Mouse (Mus musculus) layer of hippocampus, postnatal 10 days (tissue): ENCODE results near the gene Tbcel. TPM values are rescaled to one million over a fixed set of nuclear protein-coding genes. Genes with fewer than 3 reads are reported as not detected.

Source experiments
- DNase-seq, 2 experiments: peaks; one replicate each; pipeline ENCODE4 v3.0.0; 2021; ENCODE audit warnings: low spot score in 2 of 2
- total RNA-seq, 2 experiments: library from RNA; stranded (reverse); gene quantifications; 2 replicates each; pipeline ENCODE4 v1.2.3; 2021

Gene Tbcel
- total RNA-seq, 2 experiments from 2014 or later, result 44.4 to 49.5 TPM

DNA sequence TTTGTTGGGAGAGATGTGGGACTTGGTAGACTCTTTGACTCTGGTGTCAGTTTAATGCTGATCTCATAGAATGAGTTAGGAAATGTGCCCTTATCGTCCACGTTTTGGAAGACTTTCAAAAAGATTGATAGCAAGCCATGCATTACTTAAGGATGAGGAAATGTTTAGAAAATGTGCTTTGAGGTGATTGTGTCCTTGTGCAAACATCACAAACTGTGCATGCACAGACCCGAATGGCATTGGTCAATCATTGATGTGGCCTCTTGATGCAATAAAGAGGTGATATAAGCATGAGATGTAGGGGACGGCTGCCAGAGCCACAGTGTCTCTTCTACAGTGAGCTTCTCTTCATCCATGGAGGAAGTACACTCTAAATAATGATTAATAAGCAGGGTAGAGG lies 20.7 kb downstream of the Tbcel start:
- no peak for DNase-seq

DNA sequence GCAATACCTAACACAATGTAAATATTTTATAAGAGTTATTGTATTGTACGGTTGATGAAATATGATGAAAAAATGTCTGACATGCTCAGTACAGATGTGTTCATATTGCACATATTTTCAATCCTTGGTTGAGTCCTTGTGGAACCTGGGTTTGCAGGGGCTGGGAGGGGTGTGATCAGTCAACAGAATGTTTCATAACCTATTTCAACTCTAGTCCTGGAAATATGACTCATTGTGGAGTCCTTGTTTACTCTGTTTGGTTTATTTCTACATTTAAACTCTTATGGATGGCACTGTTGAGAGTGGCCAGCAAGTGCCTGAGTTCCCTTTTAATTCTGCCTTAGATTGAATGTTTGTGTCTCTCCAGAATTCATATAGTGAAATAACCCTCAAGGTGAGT lies 22.9 kb downstream of the Tbcel start:
- no peak for DNase-seq

DNA sequence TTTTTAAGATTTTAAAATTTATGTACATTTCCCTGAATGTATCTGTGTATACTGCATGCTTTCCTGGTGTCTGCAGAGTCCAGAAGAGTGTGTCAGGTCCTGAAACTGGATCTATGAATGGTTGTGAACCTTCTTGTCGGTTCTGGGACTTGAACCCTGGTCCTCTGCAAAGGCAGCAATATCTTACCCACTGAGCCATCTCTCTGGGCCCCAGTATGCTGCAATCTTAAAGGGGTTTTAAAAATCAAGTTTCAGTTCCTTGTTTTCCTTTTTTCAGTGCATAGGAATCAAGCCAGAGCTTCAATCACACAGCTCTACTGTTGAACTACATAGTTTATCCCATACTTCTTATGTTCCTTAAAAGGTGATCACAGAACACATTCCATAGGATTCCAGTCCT lies 24.7 kb downstream of the Tbcel start:
- DNase-seq, result no peak

DNA sequence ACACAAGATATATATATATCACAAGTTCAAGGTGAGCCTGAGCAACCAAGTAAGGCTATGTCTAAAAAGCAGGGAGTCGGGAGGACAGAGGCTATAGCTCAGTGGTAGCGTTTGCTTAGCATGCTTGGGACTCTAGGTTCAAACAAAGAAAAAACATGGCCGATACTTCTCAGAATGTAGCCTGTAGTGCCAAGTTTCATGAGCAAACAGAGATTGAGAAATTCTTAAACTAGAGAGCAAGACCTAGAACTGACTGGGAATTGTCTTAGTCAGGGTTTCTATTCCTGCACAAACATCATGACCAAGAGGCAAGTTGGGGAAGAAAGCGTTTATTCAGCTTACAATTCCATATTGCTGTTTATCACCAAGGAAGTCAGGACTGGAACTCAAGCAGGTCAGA lies 31.4 kb downstream of the Tbcel start:
- DNase-seq, result no peak

DNA sequence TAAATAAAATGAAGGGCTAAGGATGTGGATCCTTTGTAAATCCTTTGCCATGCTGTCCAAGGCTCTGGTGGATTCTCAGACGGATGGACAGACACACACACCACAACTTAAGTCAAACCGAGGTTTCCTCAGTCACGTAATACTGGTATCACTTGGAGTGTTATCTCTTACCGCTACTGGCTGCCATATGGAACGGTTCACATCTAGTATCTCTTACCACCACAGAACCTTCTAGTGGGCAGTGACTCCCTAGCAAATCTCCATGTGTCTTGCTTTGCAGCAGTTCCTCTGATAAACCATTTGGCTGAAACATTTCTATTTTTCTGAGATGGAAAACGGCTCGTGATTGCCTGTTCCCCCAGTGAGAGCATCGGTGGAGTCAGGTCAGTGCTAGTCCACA lies 33.4 kb downstream of the Tbcel start:
- DNase-seq, result no peak

DNA sequence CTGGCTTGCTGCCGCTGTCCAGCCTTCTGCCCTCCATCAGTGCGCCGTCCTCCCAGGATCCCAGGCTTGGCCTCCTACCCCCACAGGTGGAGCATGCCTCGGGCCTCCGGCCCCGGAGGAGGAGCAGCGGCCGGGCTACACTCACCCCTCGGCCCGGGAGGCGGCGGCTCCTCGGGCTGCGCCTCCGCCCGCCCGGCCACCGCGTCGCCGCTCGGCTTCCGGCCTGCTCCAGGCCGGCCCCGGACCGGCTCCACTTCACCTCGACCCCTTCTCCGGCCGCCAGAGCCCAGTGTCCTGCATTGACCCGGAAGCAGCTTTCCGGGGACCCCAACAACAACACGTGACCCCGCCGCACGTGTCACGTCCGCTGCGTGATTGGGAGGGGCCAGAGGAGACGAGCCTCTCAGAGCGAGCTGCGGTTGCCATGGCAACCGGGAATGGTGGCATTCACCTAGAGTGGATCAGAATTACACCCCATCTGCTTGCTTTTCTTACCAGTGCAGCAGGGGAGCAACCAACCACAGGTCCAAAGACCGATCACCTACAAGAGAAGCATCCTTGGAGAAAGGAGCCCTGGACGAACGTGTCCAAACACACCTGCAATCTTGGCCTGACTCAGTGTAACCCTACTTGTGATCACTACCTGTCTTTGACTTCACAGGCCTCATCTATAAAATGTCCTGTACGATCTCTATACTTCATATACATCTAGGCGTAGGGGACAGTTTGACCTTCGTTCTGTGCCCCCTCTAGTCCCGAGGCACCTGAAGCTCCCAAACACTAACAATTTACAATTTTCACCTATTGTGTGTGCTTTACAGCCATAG lies 35.5 kb downstream of the Tbcel start:
- peak; percentile 90 to 91 for DNase-seq

DNA sequence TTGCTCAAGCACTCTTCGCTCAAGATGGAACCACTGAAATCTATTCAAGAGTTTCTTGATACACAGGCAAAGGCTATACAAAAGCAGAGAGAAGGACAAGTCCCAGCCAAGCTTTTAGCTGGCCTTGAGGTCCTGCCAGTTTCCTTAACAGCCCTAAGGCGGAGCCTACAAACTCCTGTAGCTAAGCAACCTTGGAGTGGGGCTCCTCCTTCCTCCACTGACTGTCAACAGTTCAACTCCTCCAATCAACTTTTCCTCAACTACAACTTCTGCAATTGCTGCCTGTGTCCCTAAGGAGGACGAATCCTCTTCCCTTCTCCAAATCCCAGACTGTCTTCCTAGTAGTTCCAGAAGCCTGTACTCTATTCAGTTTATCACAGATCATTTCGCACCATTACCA lies 36.4 kb downstream of the Tbcel start:
- peak in 1 of 2 experiments; percentile 43 for DNase-seq

DNA sequence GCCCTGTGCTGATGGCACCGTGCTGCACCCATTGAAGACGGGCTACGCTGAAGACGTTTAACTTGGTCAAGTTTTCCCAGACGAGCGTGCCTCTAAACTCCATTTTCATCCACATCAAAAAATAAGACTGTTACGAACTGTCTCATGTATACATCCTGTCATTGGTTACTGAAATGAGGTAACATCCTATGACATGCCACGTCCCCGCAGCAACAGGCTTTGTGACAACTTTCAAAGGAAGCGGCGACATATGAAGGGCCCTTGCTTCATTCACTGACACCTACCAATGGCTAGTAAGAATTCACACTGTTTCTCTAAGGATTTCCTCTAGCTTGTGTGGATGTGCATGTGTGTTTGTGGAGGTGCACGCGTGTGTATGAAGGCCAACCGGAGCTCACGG lies 38.3 kb downstream of the Tbcel start:
- no peak for DNase-seq

DNA sequence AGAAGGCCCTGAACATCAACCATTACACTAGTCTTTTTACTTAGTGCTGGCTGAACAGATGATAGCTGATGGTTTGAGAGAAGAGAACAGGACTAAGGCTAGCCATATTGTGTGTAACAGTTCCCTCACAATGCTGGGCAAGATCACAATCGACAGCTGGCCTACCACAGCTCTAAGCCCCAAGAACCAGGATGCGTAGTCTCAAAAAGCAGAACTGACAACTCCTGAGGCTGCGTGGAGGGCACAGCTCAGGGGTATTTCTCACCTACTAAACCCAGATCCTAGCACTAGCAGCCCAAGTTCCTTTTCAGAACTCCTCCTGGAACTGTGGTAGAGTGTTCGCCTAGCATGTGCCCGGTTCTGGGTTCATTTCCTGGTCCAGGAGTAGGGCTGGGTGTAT lies 39.2 kb downstream of the Tbcel start:
- DNase-seq, result no peak

DNA sequence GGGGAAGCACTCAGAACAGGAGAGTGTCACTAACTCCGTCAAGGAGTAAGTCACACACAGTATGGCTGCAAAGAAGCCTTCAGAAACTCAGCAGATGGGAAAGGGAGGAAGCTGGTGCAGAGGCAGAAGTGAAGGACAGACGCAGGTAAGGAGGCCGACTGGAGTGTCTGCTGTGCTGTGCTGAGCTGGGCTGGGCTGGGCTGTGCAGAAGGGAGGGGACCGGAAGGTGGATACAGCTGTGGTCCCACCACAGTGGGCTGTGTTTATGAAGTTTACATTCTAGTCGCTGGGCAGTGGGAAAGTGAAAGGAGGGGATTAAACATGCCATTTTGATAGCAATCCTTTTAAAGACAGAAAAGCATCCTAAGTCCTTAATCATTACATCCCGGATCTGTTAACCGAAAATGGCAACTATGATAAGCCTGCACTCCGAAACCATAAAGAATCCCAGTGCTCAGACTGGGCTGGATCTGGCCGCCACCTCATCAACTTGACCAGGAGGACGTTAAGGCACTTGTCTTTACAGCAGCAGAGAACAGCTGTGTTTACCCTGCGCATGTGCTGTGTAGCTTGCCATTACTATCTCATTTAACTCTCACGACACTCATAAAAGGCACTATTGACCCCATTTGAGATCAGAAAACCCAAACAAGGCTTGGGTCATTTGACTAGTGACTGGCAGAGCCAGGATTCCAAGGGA lies 40.3 kb downstream of the Tbcel start:
- DNase-seq, result no peak

DNA sequence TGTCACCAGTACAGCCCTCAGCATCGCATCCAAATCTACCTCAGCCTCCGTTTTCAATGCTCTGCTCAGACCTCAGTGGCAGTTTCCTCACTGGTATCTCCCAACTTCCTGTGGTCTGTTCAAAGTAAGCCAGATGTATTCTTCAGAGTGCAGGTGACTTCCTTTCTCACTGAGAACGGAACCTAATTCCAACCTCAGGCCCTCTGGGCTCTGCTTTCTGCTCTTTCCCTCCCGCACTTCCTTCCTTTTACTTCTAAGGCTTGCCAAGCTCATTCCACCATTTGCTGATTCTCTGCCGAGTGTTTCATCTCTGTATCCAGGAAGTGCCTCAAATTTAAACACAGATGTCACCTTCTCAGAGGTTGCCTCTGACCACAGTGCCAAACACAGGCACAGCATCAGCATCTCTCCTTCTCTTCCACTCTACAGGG lies 41.9 kb downstream of the Tbcel start:
- no peak for DNase-seq

DNA sequence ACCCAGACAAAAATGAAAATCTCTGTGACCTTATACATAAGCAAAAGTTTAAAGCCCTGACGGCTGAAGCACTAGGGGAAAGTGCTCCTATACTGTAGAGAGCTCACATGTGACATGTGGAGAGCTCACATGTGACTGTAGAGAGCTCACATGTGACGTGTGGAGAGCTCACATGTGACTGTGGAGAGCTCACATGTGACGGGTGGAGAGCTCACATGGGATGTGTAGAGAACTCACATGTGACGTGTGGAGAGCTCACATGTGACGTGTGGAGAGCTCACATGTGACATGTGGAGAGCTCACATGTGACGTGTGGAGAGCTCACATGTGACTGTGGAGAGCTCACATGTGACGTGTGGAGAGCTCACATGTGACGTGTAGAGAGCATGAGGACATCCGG lies 43.4 kb downstream of the Tbcel start:
- DNase-seq, result no peak

DNA sequence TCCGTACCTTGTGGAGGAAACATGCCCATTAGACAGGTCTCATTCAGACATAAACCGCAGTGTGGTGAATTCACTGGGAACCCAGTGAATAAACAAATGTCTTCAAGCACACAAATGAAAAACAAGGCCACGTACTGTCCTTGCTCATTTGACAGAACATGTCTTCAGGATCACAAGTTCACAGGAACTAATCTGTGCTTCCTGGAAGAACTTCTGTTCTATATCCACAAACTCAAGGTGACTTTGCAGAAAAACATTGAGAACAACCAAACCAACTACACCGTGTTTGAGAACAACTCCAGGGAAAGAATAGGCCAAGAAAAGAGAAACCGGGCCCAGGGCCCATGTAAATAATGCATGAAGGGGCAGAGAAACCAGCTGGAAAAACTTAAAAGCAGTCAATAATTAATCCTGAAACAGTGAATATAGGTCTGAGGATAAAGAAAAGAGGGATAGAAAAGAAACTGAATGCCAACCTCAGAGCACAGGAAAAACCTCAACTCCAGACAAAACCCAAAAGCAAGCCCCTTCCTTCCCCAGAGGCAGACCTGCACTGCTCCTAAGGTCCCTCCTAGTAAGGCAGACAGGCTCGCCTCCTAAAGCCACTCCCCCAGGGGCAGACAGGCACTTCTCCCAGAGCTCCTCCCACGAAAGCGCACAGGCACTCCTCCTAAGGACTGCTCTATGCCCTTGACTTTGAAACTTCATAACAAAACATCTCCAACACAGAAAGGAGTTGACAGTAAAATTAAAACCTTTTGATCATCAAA lies 44.2 kb downstream of the Tbcel start:
- DNase-seq, result no peak

DNA sequence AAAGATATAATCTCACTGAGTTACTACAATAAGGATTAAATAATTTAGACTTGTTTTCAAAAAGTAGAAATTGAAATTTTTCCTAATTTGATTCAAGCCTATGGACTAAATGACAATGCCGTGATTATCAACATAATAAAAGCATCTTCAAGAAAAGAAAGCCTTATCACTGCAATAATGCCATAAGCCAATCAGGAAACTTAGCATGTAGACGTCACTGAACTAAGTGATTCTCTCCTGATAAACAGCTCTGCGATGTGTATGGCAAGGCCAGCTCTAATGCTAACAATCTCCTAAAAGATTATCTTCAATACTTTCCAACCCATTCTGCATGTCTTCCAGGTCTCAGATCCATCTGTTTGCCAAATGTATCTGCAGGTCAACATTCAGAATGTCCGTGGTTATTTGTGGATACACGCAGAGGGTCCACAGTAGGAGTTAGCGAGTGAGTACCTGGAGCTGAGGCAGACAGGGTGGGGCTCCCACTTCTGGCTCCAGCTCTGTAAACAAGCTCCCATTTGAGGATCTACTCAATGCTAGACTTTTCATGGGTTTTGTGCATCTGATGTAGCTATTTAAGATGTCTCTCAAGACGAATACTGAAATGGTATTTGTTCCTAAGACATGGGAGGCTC lies 44.9 kb downstream of the Tbcel start:
- DNase-seq, result no peak

DNA sequence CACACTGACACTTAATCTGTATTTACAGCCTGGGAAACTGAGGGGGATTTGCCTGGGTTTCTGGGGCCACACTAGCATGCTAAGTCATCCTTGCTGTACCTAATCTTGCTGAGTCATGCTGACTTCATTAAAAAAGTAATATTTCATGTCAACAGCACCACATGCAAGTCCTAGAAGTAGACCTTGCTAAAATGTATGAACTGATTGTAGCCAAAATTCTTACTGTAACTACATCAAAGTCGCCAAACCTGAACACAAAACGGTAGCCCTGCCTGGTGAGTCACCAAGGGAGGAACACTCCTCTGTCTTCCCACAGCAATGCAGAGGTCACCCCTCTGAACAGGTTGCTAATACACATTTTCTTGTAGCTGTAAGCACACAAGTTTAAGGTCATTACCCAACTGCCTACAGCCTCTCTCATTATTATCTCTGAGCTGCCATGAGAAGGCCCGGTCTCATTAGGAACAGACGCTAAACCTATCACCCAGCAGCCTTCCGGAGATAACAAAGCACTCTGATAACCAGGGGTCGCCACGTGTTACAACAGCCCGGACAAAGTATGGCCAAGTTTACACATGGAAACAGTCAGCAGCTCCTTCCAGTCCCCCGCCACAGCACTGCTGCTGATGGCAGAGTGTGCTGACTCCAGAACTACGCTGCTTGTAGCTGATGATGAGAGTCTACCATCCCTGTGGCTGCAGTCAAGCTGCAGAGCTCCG lies 46.1 kb downstream of the Tbcel start:
- DNase-seq, result no peak

DNA sequence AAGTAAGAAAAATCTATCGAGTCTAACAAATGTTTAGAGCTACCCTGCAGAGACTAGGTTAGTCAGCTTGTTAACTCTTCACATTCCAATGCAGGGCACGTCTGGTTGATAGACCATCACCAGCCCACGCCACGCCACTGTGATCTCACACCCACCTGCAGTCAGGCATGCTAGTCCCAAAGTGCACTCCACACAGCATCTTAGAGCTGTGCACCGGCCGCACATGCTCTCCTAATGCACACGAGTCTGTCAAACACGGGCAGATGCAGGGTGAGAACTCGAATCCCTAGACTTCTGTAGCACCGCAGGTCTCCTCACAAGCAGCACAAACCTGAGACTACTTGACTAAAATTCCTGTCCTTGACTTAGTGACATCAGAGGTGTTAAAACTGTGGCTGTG lies 47.3 kb downstream of the Tbcel start:
- no peak for DNase-seq

DNA sequence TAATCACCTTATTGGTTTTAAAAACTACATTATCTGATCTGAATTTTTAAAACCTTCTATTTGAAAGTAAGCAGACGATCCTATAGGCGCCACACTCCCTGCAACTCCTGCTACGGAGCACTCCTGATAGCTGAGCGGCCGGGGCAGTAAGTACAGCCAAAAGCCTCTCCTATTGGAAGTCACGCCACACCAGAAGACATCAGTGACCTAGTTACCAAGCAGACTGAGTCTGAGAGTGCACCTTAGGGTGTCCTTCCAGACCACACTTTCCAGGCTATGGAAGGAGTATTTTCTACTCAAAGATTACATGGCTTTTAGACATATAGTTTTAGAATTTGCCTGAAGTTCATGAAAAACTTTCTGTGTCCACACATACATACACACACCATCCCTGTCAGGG lies 47.9 kb downstream of the Tbcel start:
- no peak for DNase-seq

DNA sequence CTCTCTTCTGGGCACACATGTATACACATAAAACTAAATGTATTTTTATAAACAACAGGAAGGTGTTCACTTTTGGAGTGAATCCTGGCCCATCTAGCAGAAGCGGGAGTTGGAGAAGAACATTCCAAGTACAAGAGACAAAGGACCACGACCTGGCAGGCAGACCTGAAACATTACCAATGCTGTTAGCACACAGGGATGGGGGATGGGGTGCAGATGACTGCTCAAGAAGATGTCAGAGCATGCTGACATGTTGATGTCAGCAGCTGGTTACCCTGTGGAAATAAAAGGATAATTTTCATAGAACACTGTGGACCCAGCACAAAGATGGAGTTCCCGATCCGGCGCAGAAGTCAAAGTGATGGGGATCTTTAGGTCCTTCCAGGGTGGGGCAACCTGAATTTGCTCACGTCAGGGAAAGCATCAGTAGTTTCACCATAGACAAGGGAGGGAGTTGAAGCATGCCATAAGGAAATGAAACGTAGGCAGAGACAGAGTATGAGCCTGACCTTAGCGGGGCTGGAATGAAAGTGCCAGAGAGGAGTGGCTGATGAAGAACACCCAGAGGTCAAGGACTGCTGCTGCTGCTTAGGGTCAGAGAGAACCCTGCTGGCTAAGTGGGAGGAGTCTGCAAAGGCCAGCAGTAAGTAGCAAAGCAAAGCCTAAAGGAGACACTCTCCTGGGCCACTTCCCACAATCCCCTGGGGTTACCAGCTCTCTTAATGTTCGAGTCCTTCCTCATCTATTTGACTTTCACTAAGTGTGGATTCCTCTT lies 48.7 kb downstream of the Tbcel start:
- DNase-seq, result no peak

DNA sequence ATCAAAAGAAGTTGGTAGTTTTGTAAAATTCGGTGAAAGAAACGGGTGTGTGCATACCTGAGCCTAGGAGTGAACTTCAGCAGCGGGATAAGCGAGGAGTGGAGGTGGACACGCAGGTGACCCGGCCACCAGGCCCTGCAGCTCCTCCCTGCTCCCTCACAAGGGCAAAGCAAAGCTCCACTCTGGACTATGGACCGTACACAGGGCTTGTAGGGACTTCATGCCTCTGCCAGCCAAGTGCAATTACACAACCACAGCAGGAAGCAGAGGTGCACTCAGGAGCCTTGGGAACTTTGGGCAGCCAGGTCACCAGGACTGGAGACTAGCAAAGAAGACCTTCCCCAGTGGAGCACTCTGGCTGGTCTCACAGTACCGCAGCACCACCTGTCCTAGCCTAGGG lies 50.1 kb downstream of the Tbcel start:
- DNase-seq, result no peak

DNA sequence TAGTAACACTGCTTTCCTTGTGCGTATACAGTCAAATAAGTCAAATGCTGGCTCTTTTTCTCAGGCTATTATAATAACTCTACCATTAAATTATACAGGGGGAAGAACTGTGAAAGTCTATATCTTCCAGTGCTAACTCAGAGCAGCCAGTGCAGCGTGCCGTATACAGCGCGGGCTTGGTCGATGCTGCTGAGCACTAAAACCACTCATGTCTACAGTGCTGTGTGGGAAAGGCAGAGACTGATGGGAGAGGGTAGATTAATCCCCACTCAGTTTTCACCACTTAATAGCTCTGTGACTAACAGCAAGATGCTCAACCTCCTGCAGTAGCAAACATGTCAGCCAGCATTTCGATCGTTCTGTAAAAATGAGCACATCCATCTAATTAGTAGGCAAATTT lies 53.2 kb downstream of the Tbcel start:
- no peak for DNase-seq
